Mouse (Mus musculus) left cerebral cortex, postnatal 25 days (tissue): ENCODE measurements at regions not wholly inside any gene's neighbourhood (a gene's known extent, or its start where the extent isn't known, plus 50 kb on each side); places are given as distances from the start of the nearest gene placed in this dataset.

Experiments used
- DNase-seq, 2 experiments: peaks; one replicate each; pipeline ENCODE4 v3.0.0; 2022; ENCODE audit warnings: low spot score in 2 of 2, mixed read lengths in 1 of 2
- intact Hi-C: fragments of 180-260 bp; cut with DNase I; formaldehyde crosslinking; loops from one replicate; pipeline ENCODE4 v1.15.1; 2025

DNA sequence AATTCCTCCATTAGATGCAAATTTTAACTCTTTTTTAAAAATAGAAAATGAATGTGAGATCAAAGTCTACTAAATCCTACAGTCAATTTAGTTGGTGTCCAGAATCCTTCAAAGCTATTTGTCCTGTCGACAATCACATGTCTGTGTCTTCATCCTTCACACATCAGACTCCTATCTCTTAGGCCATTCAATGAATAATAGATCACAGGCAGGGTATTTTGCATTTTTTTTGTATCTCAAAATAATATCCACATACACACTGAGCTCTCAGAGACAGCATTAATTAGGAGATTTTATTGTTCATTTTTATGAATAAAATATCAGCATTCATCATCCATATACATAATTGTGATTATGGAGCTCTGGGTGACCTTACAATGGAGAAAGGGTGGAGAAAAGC, 427.2 kb downstream of the Hao1 start:
- DNase-seq: no peak
- intact Hi-C loops: no loop called here

GRCm38 (mm10) chr2:134107286-134107685, 446.9 kb downstream of the Hao1 start:
- intact Hi-C loops: no loop called here
- no peak for DNase-seq

GRCm38 (mm10) chr2:134088374-134088773, 465.8 kb downstream of the Hao1 start:
- intact Hi-C loops: no loop called here
- no peak for DNase-seq

DNA sequence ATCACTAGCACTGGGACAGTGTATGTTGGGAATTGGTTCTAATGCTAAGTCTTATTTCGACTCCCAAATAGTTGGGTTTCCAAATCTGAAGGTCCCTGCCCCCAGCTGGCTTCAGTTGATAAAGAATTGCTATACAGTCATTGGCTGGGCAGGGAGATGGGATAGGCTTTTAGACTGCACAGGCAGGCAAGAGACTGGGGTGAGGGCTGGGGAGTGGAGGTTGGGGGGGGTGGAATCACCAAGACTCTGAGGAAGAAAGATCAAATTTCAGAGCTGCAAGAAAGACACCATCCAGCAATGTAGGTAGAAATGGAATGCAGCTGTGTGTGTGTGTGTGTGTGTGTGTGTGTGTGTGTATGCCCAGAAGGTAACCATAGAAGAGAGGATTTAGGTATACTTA, 474.0 kb downstream of the Hao1 start:
- intact Hi-C loops: no loop called here
- DNase-seq: no peak

- peak in 1 of 2 experiments; percentile 20 for DNase-seq
- intact Hi-C loops: no loop called here
Observed at GRCm38 (mm10) chr2:134077953-134078352, 476.2 kb downstream of the Hao1 start.

- intact Hi-C loops: no loop called here
- DNase-seq: no peak
Observed at GRCm38 (mm10) chr2:134067910-134068335, 486.2 kb downstream of the Hao1 start.

- DNase-seq: no peak
- intact Hi-C loops: no loop called here
Observed at GRCm38 (mm10) chr2:134067404-134067803, 486.8 kb downstream of the Hao1 start.

DNA sequence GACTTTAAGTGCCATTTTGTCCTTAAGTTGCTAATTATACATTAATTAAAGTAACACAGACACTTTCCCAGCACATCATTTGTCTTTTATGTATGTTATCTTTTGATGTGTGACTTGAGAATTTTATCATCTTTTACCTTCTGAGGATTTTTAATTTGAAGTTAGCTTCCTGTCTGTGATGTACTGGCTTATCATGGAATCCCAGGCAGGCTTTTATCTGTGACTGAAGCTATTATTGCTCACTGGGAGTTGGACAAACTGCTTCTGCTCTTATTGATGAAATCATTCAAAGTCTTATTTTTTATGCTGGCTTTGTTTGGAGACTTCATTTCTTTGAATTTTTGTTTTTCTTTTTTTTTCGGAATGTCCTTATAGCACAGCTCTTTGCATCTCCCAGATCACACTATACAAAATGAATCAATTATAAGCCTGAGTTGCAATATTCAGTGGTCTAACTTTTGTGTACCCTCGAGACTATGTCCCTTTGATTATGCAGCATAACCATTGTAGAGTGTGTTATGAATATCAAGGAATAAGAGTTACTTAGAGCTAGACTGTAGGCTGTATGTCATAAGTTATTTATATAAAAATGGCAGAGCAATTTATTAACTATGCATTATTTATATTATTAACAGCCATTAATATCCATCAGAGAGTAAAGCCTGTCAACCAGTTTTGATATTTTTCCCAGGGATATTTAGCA, 494.1 kb downstream of the Hao1 start:
- no peak for DNase-seq
- intact Hi-C loops: no loop called here

GRCm38 (mm10) chr2:134036359-134036874, 484.5 kb downstream of the Bmp2 start:
- intact Hi-C loops: loop anchor here (10.0 kb wide), 1 partner anchor 448 kb away; no protein-coding TSS in a partner anchor
- no peak for DNase-seq

DNA sequence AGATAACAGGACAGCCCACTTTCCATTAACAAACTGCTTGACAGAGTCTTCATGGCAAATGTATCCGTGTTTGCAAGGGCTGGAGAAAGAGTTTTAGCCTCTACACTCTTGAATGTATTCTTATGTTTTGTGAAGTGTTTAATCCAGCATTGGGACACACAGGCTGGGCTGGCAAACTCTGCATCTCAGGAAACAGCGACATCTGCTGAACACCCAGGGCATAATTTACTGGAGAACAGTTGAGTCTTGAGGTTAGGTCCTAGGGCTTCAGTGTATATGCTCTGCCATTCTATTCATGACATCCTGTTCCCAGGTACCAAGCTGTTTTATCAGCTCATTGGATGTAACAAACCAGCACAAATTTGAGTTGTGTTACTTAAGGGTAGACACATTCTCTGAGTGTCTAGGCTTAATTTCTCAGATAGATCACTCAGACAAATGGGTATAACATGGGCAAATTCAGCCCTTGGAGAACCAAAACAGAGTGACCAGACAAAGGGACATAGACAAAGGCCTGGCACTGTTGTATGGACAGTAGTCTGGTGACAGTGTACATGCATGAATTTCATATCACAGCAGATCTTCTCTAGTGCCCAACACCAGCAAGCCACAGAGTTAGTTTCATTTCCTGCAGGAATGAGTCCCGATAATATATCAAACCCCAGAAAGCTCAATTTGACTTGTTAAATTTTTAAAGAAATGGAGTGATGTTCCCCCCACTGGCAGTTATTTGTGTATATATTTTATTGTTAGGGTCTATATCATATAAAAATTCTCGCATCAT, 477.9 kb downstream of the Bmp2 start:
- peak; percentile 13 to 35 for DNase-seq
- intact Hi-C loops: loop anchor here (10.0 kb wide), 1 partner anchor 455 kb away; no protein-coding TSS in a partner anchor

GRCm38 (mm10) chr2:134029153-134029552, 477.2 kb downstream of the Bmp2 start:
- DNase-seq: peak in 1 of 2 experiments; percentile 65
- intact Hi-C loops: no loop called here

- peak; percentile 41 to 52 for DNase-seq
- intact Hi-C loops: loop anchor here (2.0 to 10.0 kb wide), 5 partner anchors 222 to 905 kb away; no protein-coding TSS in a partner anchor
Observed at GRCm38 (mm10) chr2:134017109-134017508, 465.1 kb downstream of the Bmp2 start.

DNA sequence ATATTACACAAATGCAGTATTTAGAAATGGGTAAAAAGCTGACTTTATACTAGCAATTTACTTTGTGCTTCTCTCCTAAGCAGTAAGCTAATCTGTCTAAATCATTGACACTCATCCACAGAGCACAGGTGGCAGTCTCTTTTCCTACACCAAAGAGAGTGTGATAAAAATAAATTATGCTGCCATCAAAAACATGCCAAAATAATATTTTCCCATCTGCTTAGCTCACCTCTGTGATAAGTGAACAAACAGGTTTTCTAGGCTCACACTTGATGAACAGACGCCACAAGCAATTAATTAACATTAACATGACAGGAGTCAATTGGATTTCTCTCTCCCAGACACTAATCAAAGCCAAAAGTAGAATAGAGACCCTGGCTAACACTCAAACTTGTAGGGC, 451.2 kb downstream of the Bmp2 start:
- DNase-seq: no peak
- intact Hi-C loops: no loop called here

GRCm38 (mm10) chr2:133994742-133995141, 442.8 kb downstream of the Bmp2 start:
- no peak for DNase-seq
- intact Hi-C loops: no loop called here

GRCm38 (mm10) chr2:133994337-133994736, 442.4 kb downstream of the Bmp2 start:
- DNase-seq: no peak
- intact Hi-C loops: no loop called here

DNA sequence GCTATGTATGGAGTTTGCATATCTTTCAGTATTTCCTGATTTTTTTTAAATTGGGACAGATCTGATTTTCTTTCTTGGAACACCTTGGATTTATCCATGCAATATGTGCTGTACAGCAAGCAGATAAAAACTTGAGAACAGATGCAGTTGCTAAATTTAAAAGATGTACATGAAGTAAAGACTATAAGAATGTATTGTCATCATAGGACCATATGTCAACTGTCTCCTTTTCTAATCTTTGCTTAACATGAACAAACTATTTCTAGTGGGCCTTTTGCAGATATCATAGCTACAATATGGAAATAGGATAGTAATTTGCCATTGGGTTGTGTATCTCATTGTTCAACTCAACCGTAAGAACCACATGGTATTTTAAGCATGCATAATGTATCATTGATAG, 435.7 kb downstream of the Bmp2 start:
- peak in 1 of 2 experiments; percentile 31 for DNase-seq

More for the DNA sequence above, 435.7 kb downstream of the Bmp2 start:
- intact Hi-C loops: no loop called here
